In the genomic region with DNA sequence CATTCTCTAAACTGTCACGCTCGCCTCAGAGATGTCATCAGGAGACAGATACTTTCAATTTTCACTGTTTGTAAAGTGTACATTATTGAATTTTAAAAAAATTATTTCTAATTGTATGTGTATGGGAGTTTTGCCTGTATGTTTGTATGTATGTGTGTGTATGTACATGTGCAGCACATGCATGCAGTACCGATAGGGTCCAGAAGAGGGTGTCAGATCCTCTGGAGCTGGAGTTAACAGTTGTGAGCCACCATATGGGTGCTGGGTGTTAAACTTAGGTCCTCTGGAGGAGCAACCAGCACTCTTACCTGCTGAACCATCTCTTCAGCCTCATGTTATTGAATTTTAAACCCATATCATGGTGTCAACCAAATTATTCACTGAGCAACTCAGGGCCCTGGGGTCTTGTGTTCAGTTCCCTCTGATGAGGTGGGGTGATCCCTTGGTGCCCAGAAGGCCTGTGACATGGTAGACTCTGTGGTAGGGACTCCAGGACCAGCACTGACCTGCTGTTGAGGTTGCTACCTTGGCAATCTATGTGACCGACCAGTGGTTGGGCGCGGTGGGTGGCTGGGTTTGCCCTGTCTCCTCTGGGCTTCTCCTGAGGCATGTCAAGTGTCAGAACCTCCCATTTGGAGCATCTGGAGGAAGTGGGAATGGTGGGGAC, we compare ENCODE assay signal across 16 mouse cellular contexts. TPM values are rescaled to one million over a fixed set of nuclear protein-coding genes. Genes with fewer than 3 reads are reported as not detected.
DNase-seq lines count a peak whose midpoint lies in the region; ATAC-seq and TF ChIP-seq lines count a peak whose summit lies in the region.
"Had no signal": no experiment of that assay in that cellular context is flagged by ENCODE, and none has a peak within 500 bp of the region (broad histone marks: within the 10 kb centered on the region; RNA-seq: fewer than 3 reads in every experiment).

No protein-coding gene starts in this region.

- no peaks in the 10 kb centered on the region for H3K4me1 ChIP-seq in kidney, adult 2 months (ENCODE audit: control insufficient read depth, insufficient read depth, low read length)
- no peaks in the 10 kb centered on the region for H3K4me1 ChIP-seq in midbrain, embryonic 13.5 days (replicated peaks)
- no peaks in the 10 kb centered on the region for H3K4me1 ChIP-seq in midbrain, embryonic 11.5 days (ENCODE audit: control insufficient read depth, insufficient read depth, low read length)
- H3K4me1 ChIP-seq in MEL (ENCODE audit: control insufficient read depth in 1 of 2, insufficient read depth in 2 of 2, low read length in 2 of 2): no peaks in the 10 kb centered on the region
- H3K4me1 ChIP-seq: intestine, embryonic 15.5 days had no signal

- no peak overlapping the region for H3K9ac ChIP-seq in midbrain, embryonic 13.5 days (replicated peaks)
- H3K9ac ChIP-seq in midbrain, embryonic 11.5 days (ENCODE audit: low read length): no peak overlapping the region
- no peak overlapping the region for H3K9ac ChIP-seq in MEL (ENCODE audit: control insufficient read depth, low read depth, low read length, poor library complexity, severe bottlenecking)
- H3K9ac ChIP-seq: intestine, embryonic 15.5 days; liver, embryonic 13.5 days had no signal

- H3K79me2 ChIP-seq in MEL (ENCODE audit: control insufficient read depth, insufficient read depth, low read length, poor library complexity): no peaks in the 10 kb centered on the region

- TF ChIP-seq EP300 in MEL (IDR thresholded peaks at IDR 0.05; ENCODE audit: low read depth in 1 of 2, low read length in 2 of 2): no peak

- no peak overlapping the region for H3K27ac ChIP-seq in kidney, adult 2 months (ENCODE audit: insufficient read depth, low read depth, low read length)
- no peak overlapping the region for H3K27ac ChIP-seq in midbrain, embryonic 13.5 days
- H3K27ac ChIP-seq in midbrain, embryonic 11.5 days (ENCODE audit: low read depth, low read length): no peak overlapping the region
- no peak overlapping the region for H3K27ac ChIP-seq in MEL (ENCODE audit: control insufficient read depth, low read depth, low read length)
- H3K27ac ChIP-seq: gastrocnemius, adult 2 months; intestine, embryonic 15.5 days; liver, embryonic 13.5 days; macrophage had no signal

- H3K9me3 ChIP-seq in midbrain, embryonic 13.5 days: no peaks in the 10 kb centered on the region
- 0 out of 2 replicates have a peak, but pooled peaks cover 2% of the 10 kb centered on the region for H3K9me3 ChIP-seq in midbrain, embryonic 11.5 days (ENCODE audit: control insufficient read depth, low read length)
- H3K9me3 ChIP-seq in MEL (replicated peaks; ENCODE audit: insufficient read depth, low read length): no peaks in the 10 kb centered on the region
- H3K9me3 ChIP-seq: intestine, embryonic 15.5 days had no signal

- peak; percentile 53; the same call in 1 of the 2 replicates for ATAC-seq in midbrain, embryonic 13.5 days
- ATAC-seq in midbrain, embryonic 11.5 days (ENCODE audit: low FRiP score): no peak
- ATAC-seq: forebrain, embryonic 14.5 days; intestine, embryonic 15.5 days had no signal

- WGBS in kidney, adult 2 months: 98% methylated on average over 6 of the region's 6 CpGs
- WGBS in midbrain, embryonic 13.5 days: 100% methylated on average over 6 of the region's 6 CpGs
- WGBS in midbrain, embryonic 11.5 days: 96% methylated on average over 6 of the region's 6 CpGs

- DNase-seq in kidney, adult 2 months: no peak
- no peak for DNase-seq in kidney, adult 9 months
- no peak for DNase-seq in midbrain, embryonic 11.5 days (ENCODE audit: low spot score, missing footprints)
- peak; percentile 51 for DNase-seq in MEL (ENCODE audit: low read depth, low spot score)
- peak; percentile 39 for DNase-seq in induced T-regulatory cell, adult 2 months (ENCODE audit: low read depth)
- no peak for DNase-seq in T-cell, adult 2 months (ENCODE audit: low spot score)
- DNase-seq: cerebellum, adult 11-12 months; gastrocnemius, adult 2 months; heart, postnatal 36 days; liver, embryonic 13.5 days; right cerebral cortex, postnatal 25 days had no signal

- no peak overlapping the region for H3K4me3 ChIP-seq in kidney, adult 2 months (ENCODE audit: insufficient read depth, low read depth, low read length)
- H3K4me3 ChIP-seq in midbrain, embryonic 13.5 days (replicated peaks): no peak overlapping the region
- H3K4me3 ChIP-seq in midbrain, embryonic 11.5 days (ENCODE audit: low read depth, low read length): no peak overlapping the region
- no peak overlapping the region for H3K4me3 ChIP-seq in MEL (ENCODE audit: control insufficient read depth in 1 of 2, insufficient read depth in 1 of 2, low read depth in 2 of 2, low read length in 2 of 2)
- H3K4me3 ChIP-seq: gastrocnemius, adult 2 months; intestine, embryonic 15.5 days; liver, embryonic 13.5 days had no signal

- no peak overlapping the region for H3K4me2 ChIP-seq in midbrain, embryonic 13.5 days (replicated peaks)
- no peak overlapping the region for H3K4me2 ChIP-seq in midbrain, embryonic 11.5 days
- H3K4me2 ChIP-seq: heart, embryonic 11.5 days; intestine, embryonic 15.5 days; liver, embryonic 13.5 days had no signal

- TF ChIP-seq CTCF in kidney, adult 2 months (conservative IDR thresholded peaks at IDR 0.05; ENCODE audit: insufficient read depth, insufficient read length, low read depth, low read length): peak; percentile 8; the same call in 1 of the 2 replicates
- TF ChIP-seq CTCF in MEL (IDR thresholded peaks at IDR 0.05 in 2 of 3, conservative IDR thresholded peaks at IDR 0.05 in 1 of 3; ENCODE audit: control insufficient read depth in 1 of 3, insufficient read depth in 1 of 3, low read depth in 2 of 3, low read length in 3 of 3, poor library complexity in 1 of 3, severe bottlenecking in 1 of 3): peak; percentile 21 to 44 (median 27); a peak in 3 of 6 replicates

- H3K27me3 ChIP-seq in kidney, adult 2 months (replicated peaks; ENCODE audit: control insufficient read depth, insufficient read depth, low read length): no peaks in the 10 kb centered on the region
- H3K27me3 ChIP-seq in midbrain, embryonic 13.5 days: no peaks in the 10 kb centered on the region
- H3K27me3 ChIP-seq in midbrain, embryonic 11.5 days (ENCODE audit: control insufficient read depth, insufficient read depth, low read length): no peaks in the 10 kb centered on the region
- H3K27me3 ChIP-seq in MEL (ENCODE audit: control insufficient read depth in 1 of 2, insufficient read depth in 2 of 2, low read length in 2 of 2): no peaks in the 10 kb centered on the region
- H3K27me3 ChIP-seq: intestine, embryonic 15.5 days; liver, embryonic 13.5 days had no signal

- H3K36me3 ChIP-seq in kidney, adult 2 months (ENCODE audit: control insufficient read depth, insufficient read depth, low read length): no peaks in the 10 kb centered on the region; the same call in 1 of the 2 replicates
- peaks cover 100% of the 10 kb centered on the region for H3K36me3 ChIP-seq in midbrain, embryonic 13.5 days
- peaks cover 44% of the 10 kb centered on the region for H3K36me3 ChIP-seq in midbrain, embryonic 11.5 days (ENCODE audit: control insufficient read depth, insufficient read depth, low read length)
- peaks cover 0 to 11% of the 10 kb centered on the region in 2 experiments; a peak in 2 of 4 replicates for H3K36me3 ChIP-seq in MEL (ENCODE audit: control insufficient read depth in 1 of 2, insufficient read depth in 2 of 2, low read length in 2 of 2)

- TF ChIP-seq RAD21 in MEL (IDR thresholded peaks at IDR 0.05; ENCODE audit: low read depth, low read length): no peak

- no peak for TF ChIP-seq POLR2A in kidney, adult 2 months (IDR thresholded peaks at IDR 0.05; ENCODE audit: low read depth, low read length)
- no peak for TF ChIP-seq POLR2A in MEL (IDR thresholded peaks at IDR 0.05; ENCODE audit: control insufficient read depth in 1 of 2, insufficient read depth in 1 of 2, low read depth in 1 of 2, low read length in 2 of 2, poor library complexity in 1 of 2)

TF ChIP-seq in MEL, 35 proteins besides CTCF, POLR2A, EP300 and RAD21 (continues in another document):
- no peak for TF ChIP-seq MAFK (IDR thresholded peaks at IDR 0.05; ENCODE audit: borderline replicate concordance, low read depth, low read length)
- no peak for TF ChIP-seq E2F4 (IDR thresholded peaks at IDR 0.05; ENCODE audit: borderline replicate concordance, low read depth, low read length)
- TF ChIP-seq POLR2AphosphoS2 (IDR thresholded peaks at IDR 0.05; ENCODE audit: low read length): no peak
- TF ChIP-seq NRF1 (IDR thresholded peaks at IDR 0.05; ENCODE audit: insufficient read depth, low read depth, low read length, poor library complexity, severe bottlenecking): no peak
- TF ChIP-seq SMC3 (IDR thresholded peaks at IDR 0.05; ENCODE audit: low read depth, low read length): no peak
- no peak for TF ChIP-seq ETS1 (IDR thresholded peaks at IDR 0.05; ENCODE audit: low read depth, low read length)
- TF ChIP-seq HCFC1 (IDR thresholded peaks at IDR 0.05; ENCODE audit: low read depth, low read length): no peak
- no peak for TF ChIP-seq USF1 (IDR thresholded peaks at IDR 0.05; ENCODE audit: low read depth, low read length)
- TF ChIP-seq ZNF384 (IDR thresholded peaks at IDR 0.05; ENCODE audit: low read depth, low read length): no peak
- TF ChIP-seq RCOR1 (IDR thresholded peaks at IDR 0.05; ENCODE audit: low read depth, low read length): no peak

RNA-seq across cellular contexts. Expression of gene Dbndd1, which starts 11.3 kb away (rescaled TPM):
- 0.05 and 0.19 TPM in 2 replicates for polyA plus RNA-seq in kidney, adult 2 months (2012; rRNA removed)
- polyA plus RNA-seq in midbrain, embryonic 13.5 days (2015; fragmentation: Nextera tagmentation; extraction: Ambion mirVana): 88.8 and 93.3 TPM in 2 replicates
- 34.4 and 37.2 TPM in 2 replicates for polyA plus RNA-seq in midbrain, embryonic 11.5 days (2014; fragmentation: Nextera tagmentation; extraction: Ambion mirVana)
- total RNA-seq in MEL (2012; rRNA removed): 0.29 and 0.73 TPM in 2 replicates
- 1 to 10 TPM in 1 of 2 experiments, not detected in 1; 4.2 TPM for polyA plus RNA-seq in MEL (2012; ENCODE audit: insufficient read depth in 1 of 2, insufficient read length in 2 of 2, low read depth in 1 of 2, low replicate concordance in 2 of 2, missing spikeins in 1 of 2)
- total RNA-seq: gastrocnemius, adult 2 months; heart, postnatal 36 days had no signal
- polyA plus RNA-seq: macrophage had no signal

RNA-seq across cellular contexts. Expression of gene Gas8, which starts 14.7 kb away (rescaled TPM):
- 8.4 and 9.3 TPM in 2 replicates for polyA plus RNA-seq in kidney, adult 2 months (2012; rRNA removed)
- polyA plus RNA-seq in midbrain, embryonic 13.5 days (2015; fragmentation: Nextera tagmentation; extraction: Ambion mirVana): 40.8 and 44.3 TPM in 2 replicates
- 38.5 and 43.1 TPM in 2 replicates for polyA plus RNA-seq in midbrain, embryonic 11.5 days (2014; fragmentation: Nextera tagmentation; extraction: Ambion mirVana)
- total RNA-seq in MEL (2012; rRNA removed): 12.5 and 14.4 TPM in 2 replicates
- polyA plus RNA-seq in MEL (2012; ENCODE audit: insufficient read depth in 1 of 2, insufficient read length in 2 of 2, low read depth in 1 of 2, low replicate concordance in 2 of 2, missing spikeins in 1 of 2): 100 to 1,000 TPM in 1 of 2 experiments, 10 to 100 TPM in 1; 20.8 to 179 TPM

RNA-seq across cellular contexts. Expression of gene Afg3l1, which starts 26.2 kb away (rescaled TPM):
- polyA plus RNA-seq in kidney, adult 2 months (2012; rRNA removed): 36.5 and 38.7 TPM in 2 replicates
- polyA plus RNA-seq in midbrain, embryonic 13.5 days (2015; fragmentation: Nextera tagmentation; extraction: Ambion mirVana): 59.3 and 62.1 TPM in 2 replicates
- polyA plus RNA-seq in midbrain, embryonic 11.5 days (2014; fragmentation: Nextera tagmentation; extraction: Ambion mirVana): 38.4 and 39.9 TPM in 2 replicates
- total RNA-seq in MEL (2012; rRNA removed): 27.5 and 31.0 TPM in 2 replicates
- polyA plus RNA-seq in MEL (2012; ENCODE audit: insufficient read depth in 1 of 2, insufficient read length in 2 of 2, low read depth in 1 of 2, low replicate concordance in 2 of 2, missing spikeins in 1 of 2): 10 to 100 TPM in 1 of 2 experiments, not detected in 1; 68.4 TPM

Comparison
In these comparisons a context has a peak if more than half of its experiments do, and no peak if none do; other contexts are left out.
1. DNase-seq: peak in MEL (single experiment) and induced T-regulatory cell, adult 2 months (single experiment); none in kidney, adult 2 months (single experiment), kidney, adult 9 months (single experiment), midbrain, embryonic 11.5 days (single experiment) and T-cell, adult 2 months (single experiment).